Mouse (Mus musculus) urinary bladder, adult 18-20 months (tissue): ENCODE measurements around the gene Peli3.

Source experiments
- DNase-seq, 2 experiments: peaks; one replicate each; pipeline ENCODE4 v3.0.0; 2022; ENCODE audit warnings: low spot score in 2 of 2, mixed read lengths in 2 of 2

Peli3 gene

GRCm38 (mm10) chr19:4942551-4943252 is at the start of gene Peli3:
Peli3 (minus strand) TSS chr19:4943127.
- DNase-seq = peak; percentile 72 to 82

- DNase-seq = no peak
These were observed 49.4 kb upstream of the Peli3 start for GRCm38 (mm10) chr19:4992371-4992770.

- no peak for DNase-seq
These were observed 47.8 kb upstream of the Peli3 start for GRCm38 (mm10) chr19:4990716-4991115.

GRCm38 (mm10) chr19:4990256-4990625 is 47.3 kb upstream of the Peli3 start, which contains the start of gene Npas4:
Npas4 (minus strand) TSS chr19:4990316.
- DNase-seq = no peak

GRCm38 (mm10) chr19:4989434-4990255 is 46.7 kb upstream of the Peli3 start:
- no peak for DNase-seq

- peak; percentile 81 to 96 for DNase-seq
These were observed 46.1 kb upstream of the Peli3 start for GRCm38 (mm10) chr19:4989013-4989412.

GRCm38 (mm10) chr19:4981767-4982166 is 38.8 kb upstream of the Peli3 start:
- DNase-seq = peak in 1 of 2 experiments; percentile 4

- no peak for DNase-seq
These were observed 25.3 kb upstream of the Peli3 start for GRCm38 (mm10) chr19:4968236-4968635.

- peak; percentile 81 to 82 for DNase-seq
These were observed 19.1 kb upstream of the Peli3 start, which contains the start of gene Mrpl11 for GRCm38 (mm10) chr19:4961928-4962601. Mrpl11 (plus strand) TSS chr19:4962147.

GRCm38 (mm10) chr19:4948641-4949040 is 5.7 kb upstream of the Peli3 start:
- DNase-seq = peak; percentile 85 to 86

GRCm38 (mm10) chr19:4945540-4945939 is 2.6 kb upstream of the Peli3 start:
- DNase-seq = no peak

GRCm38 (mm10) chr19:4943253-4943588 is 294 bp upstream of the Peli3 start:
- peak in 1 of 2 experiments; percentile 20 for DNase-seq

- no peak for DNase-seq
These were observed 5.2 kb downstream of the Peli3 start for GRCm38 (mm10) chr19:4937444-4938310.

GRCm38 (mm10) chr19:4936896-4937295 is 6.0 kb downstream of the Peli3 start:
- DNase-seq = no peak

GRCm38 (mm10) chr19:4928781-4929180 is 14.1 kb downstream of the Peli3 start:
- DNase-seq = no peak

- peak; percentile 98 to 99 for DNase-seq
These were observed 14.9 kb downstream of the Peli3 start, which contains the start of gene Dpp3 for GRCm38 (mm10) chr19:4927904-4928531. Dpp3 (minus strand) TSS chr19:4928287.

- DNase-seq = no peak
These were observed 17.6 kb downstream of the Peli3 start for GRCm38 (mm10) chr19:4925121-4925860.

- DNase-seq = no peak
These were observed 23.3 kb downstream of the Peli3 start for GRCm38 (mm10) chr19:4919652-4920051.

GRCm38 (mm10) chr19:4916827-4917226 is 26.1 kb downstream of the Peli3 start:
- DNase-seq = no peak
